Mouse (Mus musculus): ENCODE measurements around the gene Gm11639. TPM values are rescaled to one million over a fixed set of nuclear protein-coding genes. Genes with fewer than 3 reads are reported as not detected.

The Gm11639 gene
- total RNA-seq, 2 experiments from 2014 or later: 0.03 TPM

DNA sequence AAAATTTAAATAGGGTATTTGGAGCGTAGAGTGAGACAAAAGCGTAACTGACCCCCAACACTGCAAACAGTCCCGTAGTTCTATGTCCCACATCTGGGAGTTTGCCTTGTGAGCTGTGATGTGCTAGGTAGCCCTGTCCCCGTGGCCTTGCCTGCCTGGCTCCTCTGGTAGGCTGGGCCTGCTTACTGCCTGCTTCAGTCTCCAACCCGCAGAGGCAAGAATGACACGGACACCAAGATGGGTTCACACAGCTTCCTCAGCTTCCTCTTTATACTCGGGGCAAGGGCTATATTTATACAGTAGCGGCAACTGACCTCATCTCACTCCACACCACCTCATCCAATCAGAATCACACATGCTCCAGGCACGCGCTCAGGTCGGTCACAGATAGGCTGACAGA, 10.7 kb upstream of the Gm11639 start:
- DNase-seq (ENCODE audit: low spot score): no peak
- intact Hi-C loops (cut with DNase I): no loop called here

GRCm38 (mm10) chr11:104693235-104693634, 7.7 kb downstream of the Gm11639 start:
- no peak for DNase-seq (ENCODE audit: low spot score)
- intact Hi-C loops (cut with DNase I): no loop called here

DNA sequence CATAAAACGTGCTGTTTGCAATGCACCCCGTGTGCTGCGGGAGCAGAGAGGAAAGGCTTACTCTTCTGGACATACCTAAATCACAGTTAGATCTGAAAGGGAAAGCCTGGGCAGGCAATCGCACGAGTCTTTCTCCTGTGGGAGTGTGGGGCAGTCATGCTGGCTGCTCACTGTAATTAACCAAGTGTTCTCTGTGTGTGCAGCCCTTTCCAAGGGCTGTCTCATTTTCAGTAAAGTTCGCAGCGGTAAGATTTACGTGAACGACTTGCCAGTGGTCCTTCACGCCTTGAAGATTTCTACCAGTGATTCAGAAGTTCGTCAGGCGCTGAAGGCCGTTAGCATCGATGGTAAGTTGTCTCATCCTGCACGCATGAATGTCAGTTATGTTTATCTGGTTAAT, 18.6 kb downstream of the Gm11639 start:
- DNase-seq (ENCODE audit: low spot score): no peak

DNA sequence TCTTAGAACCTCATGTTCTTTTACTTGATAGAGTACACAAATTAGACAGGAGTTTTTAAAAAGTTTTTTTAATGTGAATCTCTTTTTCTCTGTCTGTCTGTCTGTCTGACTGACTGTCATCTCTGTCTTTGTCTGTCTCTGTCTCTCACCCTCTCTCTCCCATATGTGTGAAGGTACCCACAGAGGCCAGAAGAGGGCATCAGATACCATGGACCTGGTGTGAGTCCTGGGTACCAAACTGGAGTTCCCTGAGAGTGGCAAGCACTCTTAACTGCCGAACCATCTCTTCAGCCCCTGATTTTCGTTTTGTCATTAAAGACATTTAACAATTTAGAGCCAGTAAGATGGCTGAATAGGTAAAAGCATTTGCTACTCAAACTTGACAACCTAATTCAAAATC, 21.6 kb downstream of the Gm11639 start:
- DNase-seq (ENCODE audit: low spot score): no peak
- intact Hi-C loops (cut with DNase I): no loop called here

More for the DNA sequence above, 18.6 kb downstream of the Gm11639 start:
- intact Hi-C loops (cut with DNase I): no loop called here

- intact Hi-C loops (cut with DNase I): no loop called here
- DNase-seq (ENCODE audit: low spot score): no peak
These were observed 59.6 kb downstream of the Gm11639 start for GRCm38 (mm10) chr11:104744995-104745568.

DNA sequence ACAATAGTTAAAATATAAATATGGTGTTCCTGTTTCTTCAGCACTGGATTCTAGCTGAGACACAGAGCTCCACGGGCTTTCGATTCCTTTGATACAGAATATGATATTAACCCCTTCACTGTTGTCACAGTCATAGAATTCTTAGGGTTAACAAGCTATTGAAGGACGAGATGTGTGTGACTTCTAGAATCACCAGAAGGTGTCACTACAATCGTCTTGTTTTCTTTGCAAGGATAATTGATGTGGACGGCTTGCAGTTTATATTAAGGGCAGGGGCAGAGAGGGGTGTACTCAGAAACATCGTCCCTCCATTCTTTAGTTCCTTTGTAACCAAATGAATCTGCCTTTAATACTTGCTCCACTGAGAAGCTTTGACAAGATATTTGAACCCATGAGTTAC, 80.3 kb downstream of the Gm11639 start:
- no peak for DNase-seq (ENCODE audit: low spot score)
- intact Hi-C loops (cut with DNase I): loop anchor here (10.0 kb wide), 1 partner anchor 359 kb away; the partner anchor contains the start of gene Mettl2

- DNase-seq (ENCODE audit: low spot score): no peak
- intact Hi-C loops (cut with DNase I): loop anchor here (10.0 kb wide), 1 partner anchor 358 kb away; the partner anchor contains the start of gene Mettl2
These were observed 81.6 kb downstream of the Gm11639 start for GRCm38 (mm10) chr11:104767068-104767467.

DNA sequence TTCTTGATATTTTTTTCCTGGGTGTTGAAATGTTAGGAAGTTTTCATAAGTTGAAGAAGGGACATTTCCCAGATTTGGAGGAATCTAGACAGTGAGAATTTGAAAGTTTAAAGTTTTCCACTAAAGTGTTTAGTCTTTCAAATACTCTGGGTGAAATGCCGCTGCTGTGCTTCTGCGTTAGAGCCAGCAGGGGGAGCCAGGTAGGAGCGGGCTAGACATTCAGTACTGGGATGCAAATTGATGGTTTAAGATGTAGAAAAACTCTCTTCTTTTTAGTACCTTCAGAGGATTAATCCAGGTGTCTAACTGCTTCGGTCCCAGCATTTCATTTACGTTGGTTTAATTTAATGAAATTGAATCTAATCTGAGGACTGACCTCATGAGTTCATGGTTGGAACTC, 82.6 kb downstream of the Gm11639 start:
- no peak for DNase-seq (ENCODE audit: low spot score)

GRCm38 (mm10) chr11:104778796-104779195, 93.3 kb downstream of the Gm11639 start:
- no peak for DNase-seq (ENCODE audit: low spot score)
- intact Hi-C loops (cut with DNase I): no loop called here

More for the DNA sequence above, 82.6 kb downstream of the Gm11639 start:
- intact Hi-C loops (cut with DNase I): loop anchor here (2.0 to 10.0 kb wide), 2 partner anchors 177 to 357 kb away; partner anchors contain the start of gene Mettl2

DNA sequence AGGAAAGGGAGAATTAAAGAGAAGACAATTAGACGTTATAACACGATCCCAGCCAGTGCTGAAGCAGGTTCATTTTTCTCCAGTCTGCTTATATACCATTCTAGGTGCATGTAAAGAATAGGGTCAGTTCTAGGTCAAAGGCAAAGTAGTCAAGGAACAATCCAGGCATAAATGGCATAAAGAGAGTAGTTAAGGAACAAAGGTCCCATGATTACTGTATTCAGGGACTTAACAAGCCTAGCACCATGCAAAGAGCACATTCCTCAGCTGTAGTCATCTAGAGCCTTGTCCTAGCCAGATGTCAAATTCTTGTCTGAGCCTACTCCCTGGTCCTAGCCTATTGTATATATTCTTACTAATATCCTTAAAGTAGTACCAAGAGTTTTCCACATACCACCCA, 259.2 kb downstream of the Gm11639 start:
- intact Hi-C loops (cut with DNase I): no loop called here
- no peak for DNase-seq (ENCODE audit: low spot score)

DNA sequence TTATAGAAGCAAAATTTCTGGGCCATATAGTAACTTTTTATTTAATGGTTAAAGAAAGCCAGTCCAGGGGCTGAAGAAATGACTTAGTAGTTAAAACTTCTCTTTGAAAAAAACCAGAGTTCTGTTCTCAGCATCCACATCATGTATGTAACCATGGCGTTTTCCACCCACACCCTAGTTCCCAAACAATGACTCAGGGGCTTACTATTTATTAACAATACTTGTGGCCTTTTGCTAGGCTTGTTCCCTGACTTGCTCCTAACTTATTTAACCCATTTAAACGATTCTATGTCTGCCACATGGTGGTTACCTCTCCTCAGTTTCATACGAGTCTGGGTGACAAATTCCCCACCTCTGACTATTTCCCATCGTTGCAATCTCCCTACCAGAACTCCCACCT, 266.8 kb downstream of the Gm11639 start:
- intact Hi-C loops (cut with DNase I): no loop called here
- no peak for DNase-seq (ENCODE audit: low spot score)

GRCm38 (mm10) chr11:104967862-104968261, 282.4 kb downstream of the Gm11639 start:
- intact Hi-C loops (cut with DNase I): no loop called here
- DNase-seq (ENCODE audit: low spot score): no peak

DNA sequence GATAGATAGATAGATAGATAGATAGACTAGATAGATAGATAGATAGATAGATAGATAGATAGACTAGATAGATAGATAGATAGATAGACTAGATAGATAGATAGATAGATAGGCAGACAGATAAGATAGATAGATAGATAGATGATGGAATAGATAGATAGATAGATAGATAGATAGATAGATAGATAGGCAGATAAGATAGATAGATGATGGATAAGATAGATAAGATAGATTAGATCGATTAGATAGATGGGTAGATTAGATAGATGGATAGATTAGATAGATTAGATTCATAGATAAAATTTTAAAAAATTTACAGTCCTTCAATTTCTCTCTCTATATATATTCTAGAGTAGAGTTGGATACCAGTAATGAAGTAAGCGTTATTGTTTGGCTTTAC, 282.9 kb downstream of the Gm11639 start:
- intact Hi-C loops (cut with DNase I): no loop called here
- no peak for DNase-seq (ENCODE audit: low spot score)

DNA sequence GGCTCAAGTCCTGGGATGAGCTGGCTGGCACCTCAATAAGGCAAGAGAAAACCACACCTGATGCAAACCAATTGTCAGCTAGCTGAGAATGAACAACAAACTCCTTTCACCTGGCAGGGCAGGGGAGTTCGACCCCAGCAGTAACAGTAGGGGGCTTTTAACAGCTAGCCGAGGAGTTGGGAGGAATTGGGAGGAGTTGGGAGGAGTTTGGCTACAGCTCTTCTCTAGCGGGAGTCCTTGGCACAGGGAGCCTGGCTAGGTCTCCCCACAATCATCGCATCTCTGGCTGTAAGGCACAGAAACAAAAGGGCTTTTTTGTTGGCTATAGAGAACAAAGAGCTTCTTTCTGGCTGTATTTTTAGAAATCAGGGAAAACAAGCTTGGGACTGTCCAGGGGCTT, 285.8 kb downstream of the Gm11639 start:
- intact Hi-C loops (cut with DNase I): no loop called here

GRCm38 (mm10) chr11:104972480-104972879, 287.0 kb downstream of the Gm11639 start:
- intact Hi-C loops (cut with DNase I): no loop called here
- DNase-seq (ENCODE audit: low spot score): no peak

More for the DNA sequence above, 285.8 kb downstream of the Gm11639 start:
- DNase-seq (ENCODE audit: low spot score): no peak

DNA sequence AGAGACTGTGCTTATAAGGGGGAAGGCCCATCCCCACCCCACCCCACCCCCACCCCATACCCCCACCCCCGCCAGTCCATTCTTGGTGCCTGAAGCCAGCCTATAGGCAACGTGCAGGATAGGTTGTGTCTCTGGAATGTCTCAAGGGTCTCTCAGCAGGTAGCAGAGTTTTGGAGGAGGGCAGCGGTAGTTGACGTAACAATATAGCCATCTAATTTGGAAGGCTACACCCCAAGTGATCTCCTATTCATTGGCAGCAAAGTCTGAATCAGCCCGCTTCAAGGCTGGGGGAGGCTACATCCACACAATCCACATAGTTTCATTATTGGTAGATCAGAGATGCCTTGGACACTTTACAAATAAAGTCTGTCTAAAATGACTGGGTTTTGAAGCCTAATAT, 292.5 kb downstream of the Gm11639 start:
- intact Hi-C loops (cut with DNase I): no loop called here
- no peak for DNase-seq (ENCODE audit: low spot score)

- no peak for DNase-seq (ENCODE audit: low spot score)
- intact Hi-C loops (cut with DNase I): no loop called here
These were observed 296.0 kb downstream of the Gm11639 start for GRCm38 (mm10) chr11:104981342-104982055.

GRCm38 (mm10) chr11:105009232-105009631, 323.7 kb downstream of the Gm11639 start:
- intact Hi-C loops (cut with DNase I): no loop called here
- DNase-seq (ENCODE audit: low spot score): no peak

DNA sequence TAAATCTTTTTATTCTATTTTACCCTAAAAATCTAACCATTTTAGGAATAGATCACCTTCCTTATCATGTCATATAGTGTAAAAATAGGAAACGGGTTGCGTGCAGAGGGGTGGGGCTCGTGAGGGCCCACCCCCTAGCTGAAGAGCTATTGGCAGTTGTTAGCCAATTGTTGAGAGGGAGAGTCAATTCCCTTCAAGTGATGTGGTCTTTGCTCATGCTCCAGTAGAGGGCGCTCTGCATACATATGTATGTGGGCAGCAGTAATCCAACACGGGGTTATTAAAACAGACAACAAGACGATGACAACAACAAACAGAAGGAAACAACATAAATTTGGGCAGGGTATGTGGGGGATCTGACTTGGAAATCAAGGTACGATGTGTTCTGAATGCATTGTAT, 335.6 kb downstream of the Gm11639 start:
- intact Hi-C loops (cut with DNase I): no loop called here
- no peak for DNase-seq (ENCODE audit: low spot score)

GRCm38 (mm10) chr11:105028744-105029348, 343.3 kb downstream of the Gm11639 start:
- intact Hi-C loops (cut with DNase I): no loop called here
- DNase-seq (ENCODE audit: low spot score): no peak

DNA sequence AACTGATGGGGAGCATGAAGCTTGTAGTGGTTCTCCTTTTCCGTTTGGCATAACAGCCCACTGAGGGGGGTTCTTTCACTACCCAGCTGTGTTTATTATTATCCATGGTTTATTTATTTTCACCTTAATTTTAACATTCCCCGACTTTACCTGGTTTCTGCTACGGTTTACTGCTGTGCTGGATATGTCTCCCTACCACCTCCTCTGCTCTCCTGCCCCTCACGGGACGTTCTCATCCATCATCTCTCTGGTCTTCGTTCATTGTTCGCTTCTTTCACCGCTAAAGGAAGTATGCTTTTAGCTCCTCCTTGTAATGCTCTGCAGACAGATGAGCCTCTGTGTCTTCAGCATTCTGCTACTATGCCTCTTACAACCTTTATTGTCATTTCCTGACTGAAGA, 344.0 kb downstream of the Gm11639 start:
- DNase-seq (ENCODE audit: low spot score): no peak
- intact Hi-C loops (cut with DNase I): no loop called here
